Mouse (Mus musculus) heart, embryonic 15.5 days (tissue): ENCODE measurements around the gene Psmb11. TPM values are rescaled to one million over a fixed set of nuclear protein-coding genes. Genes with fewer than 3 reads are reported as not detected.

Experiments used
- ATAC-seq: fragments of 200-750 bp; cut with Nextera tagmentation; replicated peaks from 2 replicates; pipeline ENCODE4 v1.8.0; 2017; ENCODE audit warnings: low read depth, moderate TSS enrichment; ENCODE audit not compliant: insufficient number of reproducible peaks, insufficient read depth, low FRiP score
- H3K27ac ChIP-seq: fragments of 300-500 bp; sonication (generic); 2 replicates; pipeline ENCODE4 v1.5.1; 2015; ENCODE audit warnings: mild to moderate bottlenecking, inconsistent platforms
- H3K27me3 ChIP-seq: fragments of 300-500 bp; sonication (generic); 2 replicates; pipeline ENCODE4 v1.6.1; 2015; ENCODE audit warnings: inconsistent platforms
- H3K36me3 ChIP-seq: fragments of 300-500 bp; sonication (generic); 2 replicates; pipeline ENCODE4 v1.6.1; 2015; ENCODE audit warnings: mild to moderate bottlenecking, inconsistent platforms
- H3K4me1 ChIP-seq: fragments of 300-500 bp; sonication (generic); replicated peaks from 2 replicates; pipeline ENCODE4 v1.6.1; 2015; ENCODE audit warnings: inconsistent platforms
- H3K4me2 ChIP-seq: fragments of 300-500 bp; sonication (generic); 2 replicates; pipeline ENCODE4 v1.6.1; 2015; ENCODE audit warnings: inconsistent platforms, mild to moderate bottlenecking, moderate library complexity
- H3K4me3 ChIP-seq: fragments of 300-500 bp; sonication (generic); 2 replicates; pipeline ENCODE4 v1.5.1; 2015; ENCODE audit warnings: mild to moderate bottlenecking, inconsistent platforms
- H3K9ac ChIP-seq: fragments of 300-500 bp; sonication (generic); 2 replicates; pipeline ENCODE4 v1.6.1; 2015; ENCODE audit warnings: mild to moderate bottlenecking, inconsistent platforms
- H3K9me3 ChIP-seq: fragments of 300-500 bp; sonication (generic); replicated peaks from 2 replicates; pipeline ENCODE4 v1.6.1; 2016; ENCODE audit warnings: inconsistent platforms
- WGBS: fragments of 180-500 bp; shearing (Covaris S2); methylation state at CpG from one replicate; pipeline ENCODE4 v1.1.7; 2015; ENCODE audit warnings: mixed read lengths; 5-methylcytosine and 5-hydroxymethylcytosine counted together
- polyA plus RNA-seq: library from polyadenylated mRNA; unstranded; fragments of >200 nt; fragmentation: Nextera tagmentation; extraction: Ambion mirVana; gene quantifications from 2 replicates; pipeline ENCODE4 v1.2.1, GENCODE M21; 2015

Psmb11 gene
- polyA plus RNA-seq = 1.7 and 17.6 TPM in 2 replicates

DNA sequence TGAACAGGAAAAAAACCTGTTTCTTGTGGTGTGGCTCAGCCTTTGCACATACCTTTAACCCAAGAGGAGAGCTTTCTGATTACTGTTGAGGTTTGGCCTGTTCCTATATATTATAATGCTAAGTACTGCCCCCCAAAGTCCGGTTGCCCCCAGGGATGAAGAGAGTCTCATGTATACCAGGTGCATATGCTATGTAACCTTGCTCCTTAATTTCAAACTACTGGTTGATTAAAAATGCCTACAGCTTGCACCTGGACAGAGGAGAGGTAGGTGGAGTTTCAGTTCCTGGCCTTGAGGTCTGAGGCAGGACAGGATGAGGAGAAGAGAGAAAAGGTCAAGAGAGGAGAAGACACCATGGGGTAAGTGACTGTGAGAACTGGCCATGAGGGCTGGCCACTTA is at the start of gene Psmb11:
Psmb11 (plus strand) TSS at position 301 of the 400 bp plus-strand sequence.
- no peak within 1 kb of the TSS for H3K4me2 ChIP-seq
- H3K9ac ChIP-seq = no peak within 1 kb of the TSS
- no peaks in the 10 kb centered on the region for H3K9me3 ChIP-seq
- peaks cover 2% of the 10 kb centered on the region; the same call in 1 of the 2 replicates for H3K36me3 ChIP-seq
- no peaks in the 10 kb centered on the region for H3K27me3 ChIP-seq
- no peak for ATAC-seq
- peaks cover 7% of the 10 kb centered on the region; the same call in 1 of the 2 replicates for H3K4me1 ChIP-seq
- 89% methylated on average over 1 of the region's 1 CpGs for WGBS
- no peak within 1 kb of the TSS for H3K4me3 ChIP-seq
- H3K27ac ChIP-seq = no peak within 1 kb of the TSS

DNA sequence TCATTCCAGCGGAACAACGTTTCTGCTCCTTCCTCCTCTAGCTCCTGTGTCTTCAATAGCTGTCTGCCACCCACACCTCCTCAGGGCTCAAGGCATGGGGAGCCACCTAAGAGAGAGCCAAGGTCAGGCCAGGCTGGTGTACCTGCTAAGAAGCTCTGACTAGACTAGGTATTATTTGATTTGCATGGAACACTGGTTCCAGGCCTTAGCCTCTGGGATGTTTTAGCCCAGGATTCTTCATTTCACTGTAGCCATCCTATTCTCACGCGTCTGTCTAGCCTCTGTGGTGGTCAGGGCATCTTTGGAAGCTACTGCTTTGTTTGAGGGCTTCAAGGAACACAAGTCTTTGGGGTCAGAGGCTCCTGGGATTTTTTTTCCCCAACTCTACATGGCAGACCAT is 49.1 kb upstream of the Psmb11 start:
- no peak for ATAC-seq
- Histone ChIP-seq H3K4me1 (peaks cover 59% of the 10 kb centered on the region), H3K9ac (no peak overlapping the region), H3K36me3 (peaks cover 37% of the 10 kb centered on the region), H3K27me3 (no peaks in the 10 kb centered on the region), H3K9me3 (no peaks in the 10 kb centered on the region), H3K27ac (peak overlapping the region; percentile 93), H3K4me2 (peak overlapping the region; percentile 84), H3K4me3 (no peak overlapping the region)
- 51% methylated on average over 4 of the region's 4 CpGs for WGBS

DNA sequence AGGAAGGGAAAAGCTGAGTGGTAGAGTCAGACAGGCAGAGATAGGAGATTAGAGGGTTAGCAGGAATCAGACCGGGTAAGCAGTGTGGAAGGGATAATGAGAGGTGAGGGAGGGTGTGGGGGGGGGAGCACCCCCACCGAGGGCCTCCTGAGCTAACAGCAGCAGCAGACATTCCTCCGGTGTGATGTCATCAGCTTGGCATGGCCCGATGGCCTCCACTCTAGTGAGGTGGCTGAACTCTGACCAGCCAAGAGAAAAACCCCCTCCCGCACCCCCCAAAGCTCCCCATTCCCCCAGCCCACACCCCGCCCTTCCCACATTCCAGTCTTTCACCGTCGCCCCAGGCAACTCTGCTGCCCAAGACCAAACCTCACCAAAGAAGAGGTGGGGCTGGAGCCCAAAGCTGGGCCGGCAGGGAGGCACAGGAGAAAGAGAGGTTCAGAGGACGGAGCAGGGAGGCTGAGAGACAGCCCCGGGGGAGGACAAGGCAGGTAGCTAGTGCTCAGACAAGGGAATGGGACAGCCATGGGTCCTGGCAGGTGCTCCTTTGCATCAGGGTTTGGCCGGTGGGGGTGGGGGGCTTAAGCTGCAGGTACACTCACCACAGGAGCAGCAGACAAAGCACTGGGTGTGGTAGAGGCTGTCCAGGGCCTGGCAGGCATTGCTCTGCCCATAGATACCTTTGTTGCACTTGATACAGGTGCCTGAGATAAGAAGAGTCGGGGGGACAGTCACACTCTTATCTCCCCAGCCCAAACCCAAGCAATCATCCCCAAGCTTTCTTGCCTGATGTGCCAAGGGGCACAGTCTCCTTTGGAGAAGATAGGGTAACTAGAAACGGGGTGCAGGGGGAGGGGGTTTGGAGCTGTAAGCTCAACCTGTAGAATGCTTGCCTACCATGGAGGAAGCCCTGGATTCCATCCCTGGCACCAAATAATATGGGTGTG is 48.2 kb upstream of the Psmb11 start:
- 6% methylated on average over 14 of the region's 14 CpGs for WGBS
- Histone ChIP-seq H3K9ac (peak overlapping the region; percentile 93), H3K4me1 (peaks cover 59% of the 10 kb centered on the region), H3K27me3 (no peaks in the 10 kb centered on the region), H3K9me3 (no peaks in the 10 kb centered on the region), H3K4me2 (peak overlapping the region; percentile 84), H3K4me3 (peak overlapping the region; percentile 81), H3K36me3 (peaks cover 28% of the 10 kb centered on the region), H3K27ac (peak overlapping the region; percentile 93)
- ATAC-seq = peak; percentile 58

DNA sequence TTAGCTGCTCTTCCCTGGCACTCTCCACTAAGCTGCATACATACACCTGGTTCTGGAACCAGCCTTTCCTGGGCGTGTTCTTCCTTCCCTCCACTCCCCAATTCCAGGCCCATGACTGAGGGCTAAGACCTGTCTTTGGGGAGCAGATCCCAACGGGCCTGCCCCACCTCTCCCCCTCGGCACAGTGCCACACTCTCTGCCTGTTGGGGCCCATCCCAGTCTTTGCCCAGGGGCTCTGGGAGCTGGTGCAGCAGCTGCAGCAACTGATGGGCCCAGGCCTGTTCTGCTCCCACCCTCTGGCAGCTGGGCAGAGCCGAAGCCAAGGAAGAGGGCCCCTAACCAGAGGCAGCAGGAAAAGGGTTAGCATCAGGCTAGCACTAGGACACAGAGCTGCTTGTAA is 47.0 kb upstream of the Psmb11 start:
- H3K4me1 ChIP-seq = peaks cover 60% of the 10 kb centered on the region
- H3K27ac ChIP-seq = peak overlapping the region; percentile 93
- no peak for ATAC-seq
- H3K4me2 ChIP-seq = peak overlapping the region; percentile 84
- H3K9me3 ChIP-seq = no peaks in the 10 kb centered on the region
- peaks cover 18% of the 10 kb centered on the region for H3K36me3 ChIP-seq
- H3K9ac ChIP-seq = peak overlapping the region; percentile 93
- WGBS = 8% methylated on average over 4 of the region's 4 CpGs
- no peaks in the 10 kb centered on the region for H3K27me3 ChIP-seq
- peak overlapping the region; percentile 81 for H3K4me3 ChIP-seq

DNA sequence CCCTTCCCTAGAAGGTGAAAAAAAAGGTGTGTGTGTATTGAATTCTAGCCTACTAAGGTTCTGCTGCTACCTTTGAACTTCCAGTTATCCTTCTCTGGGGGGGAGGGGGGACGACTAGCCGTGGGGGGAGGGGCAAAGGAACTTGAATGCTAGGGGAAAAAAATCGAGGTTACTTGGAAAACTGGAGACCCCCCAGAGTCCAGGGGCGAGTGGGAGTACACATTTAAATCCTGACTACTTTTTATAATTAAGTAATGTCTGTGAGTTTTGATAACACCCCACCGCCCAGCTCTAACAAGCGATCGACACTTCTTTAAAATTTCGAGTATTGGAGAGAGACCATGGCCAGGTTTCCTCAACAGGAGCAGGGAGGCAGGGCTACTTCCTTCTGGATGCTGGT is 46.2 kb upstream of the Psmb11 start:
- H3K9ac ChIP-seq = peak overlapping the region; percentile 93
- peak overlapping the region; percentile 93 for H3K27ac ChIP-seq
- peaks cover 52% of the 10 kb centered on the region for H3K4me1 ChIP-seq
- H3K9me3 ChIP-seq = no peaks in the 10 kb centered on the region
- H3K36me3 ChIP-seq = peaks cover 15% of the 10 kb centered on the region
- H3K27me3 ChIP-seq = no peaks in the 10 kb centered on the region
- WGBS = 7% methylated on average over 8 of the region's 8 CpGs
- H3K4me3 ChIP-seq = peak overlapping the region; percentile 81
- peak overlapping the region; percentile 84 for H3K4me2 ChIP-seq
- ATAC-seq = no peak

DNA sequence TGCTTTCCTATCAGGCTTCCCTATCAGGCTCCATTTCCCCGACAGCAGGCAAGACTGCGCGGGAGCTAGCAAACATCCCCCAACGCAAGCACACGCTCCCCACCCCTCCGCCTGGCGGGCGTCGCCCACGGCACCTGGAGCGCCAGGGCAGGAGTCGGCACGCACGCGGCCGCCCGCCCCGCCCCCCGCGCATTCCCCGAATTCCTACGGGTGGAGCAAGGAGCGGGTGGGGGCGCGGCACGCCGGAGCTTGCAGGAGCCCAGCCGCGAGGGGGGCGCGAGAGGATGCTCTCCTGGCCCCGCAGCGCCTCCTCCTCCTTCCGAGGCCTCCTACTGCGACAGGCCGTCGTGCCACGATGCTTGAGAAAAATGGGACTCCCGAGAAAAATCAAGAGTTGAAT is 45.6 kb upstream of the Psmb11 start:
- peak overlapping the region; percentile 93 for H3K27ac ChIP-seq
- peak; percentile 47; the same call in 1 of the 2 replicates for ATAC-seq
- H3K4me1 ChIP-seq = peaks cover 48% of the 10 kb centered on the region
- H3K9ac ChIP-seq = peak overlapping the region; percentile 93
- under 1% methylated on average over 39 of the region's 39 CpGs for WGBS
- peak overlapping the region; percentile 81 for H3K4me3 ChIP-seq
- H3K27me3 ChIP-seq = no peaks in the 10 kb centered on the region
- peaks cover 11% of the 10 kb centered on the region for H3K36me3 ChIP-seq
- H3K9me3 ChIP-seq = no peaks in the 10 kb centered on the region
- peak overlapping the region; percentile 84 for H3K4me2 ChIP-seq

DNA sequence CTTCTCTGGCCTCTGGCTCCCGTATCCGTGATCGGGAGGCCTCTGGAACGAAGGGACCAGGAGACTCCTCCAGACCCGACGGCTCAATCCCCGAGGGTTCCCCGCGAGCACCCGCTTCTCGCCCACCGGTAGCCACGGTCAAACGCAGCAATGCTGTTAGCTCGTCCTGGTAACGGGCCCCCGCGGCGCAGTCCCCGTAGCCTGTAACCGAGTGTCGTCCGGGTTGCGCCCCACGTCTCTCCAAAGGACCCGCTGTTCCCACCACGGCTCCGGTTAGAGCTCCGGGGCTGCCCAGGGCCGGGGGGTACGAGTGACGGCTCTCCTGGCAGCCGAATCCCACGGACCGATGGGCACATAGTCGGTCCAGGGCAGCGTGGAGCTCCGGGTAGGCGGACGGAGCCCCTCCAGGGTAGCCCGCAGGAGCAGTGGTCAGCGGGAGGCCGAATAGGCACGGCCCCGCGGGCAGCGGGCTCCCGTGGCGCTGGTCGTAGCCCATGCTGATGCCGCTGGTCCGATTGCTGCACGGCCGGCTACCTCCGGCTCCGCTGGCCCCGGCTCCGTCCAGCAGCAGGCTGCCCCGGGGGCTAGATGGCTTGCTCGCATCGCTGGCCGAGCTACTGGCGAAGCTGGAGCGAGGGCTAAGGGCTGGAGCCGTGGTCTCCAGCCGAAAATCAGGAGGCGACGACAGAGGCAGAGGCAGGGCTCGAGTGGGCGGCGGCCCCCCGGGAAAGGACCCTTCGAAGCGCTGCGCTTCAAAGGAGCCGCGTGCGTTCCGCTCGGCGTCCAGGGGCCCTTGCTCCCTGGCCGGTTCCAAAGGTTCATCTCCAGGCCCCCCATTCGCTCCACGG is 44.8 kb upstream of the Psmb11 start:
- Histone ChIP-seq H3K27me3 (no peaks in the 10 kb centered on the region), H3K36me3 (peaks cover 6% of the 10 kb centered on the region), H3K4me1 (peaks cover 46% of the 10 kb centered on the region), H3K4me3 (peak overlapping the region; percentile 81), H3K9ac (peak overlapping the region; percentile 93), H3K9me3 (no peaks in the 10 kb centered on the region), H3K27ac (peak overlapping the region; percentile 93), H3K4me2 (peak overlapping the region; percentile 84)
- no peak for ATAC-seq
- under 1% methylated on average over 84 of the region's 84 CpGs for WGBS

DNA sequence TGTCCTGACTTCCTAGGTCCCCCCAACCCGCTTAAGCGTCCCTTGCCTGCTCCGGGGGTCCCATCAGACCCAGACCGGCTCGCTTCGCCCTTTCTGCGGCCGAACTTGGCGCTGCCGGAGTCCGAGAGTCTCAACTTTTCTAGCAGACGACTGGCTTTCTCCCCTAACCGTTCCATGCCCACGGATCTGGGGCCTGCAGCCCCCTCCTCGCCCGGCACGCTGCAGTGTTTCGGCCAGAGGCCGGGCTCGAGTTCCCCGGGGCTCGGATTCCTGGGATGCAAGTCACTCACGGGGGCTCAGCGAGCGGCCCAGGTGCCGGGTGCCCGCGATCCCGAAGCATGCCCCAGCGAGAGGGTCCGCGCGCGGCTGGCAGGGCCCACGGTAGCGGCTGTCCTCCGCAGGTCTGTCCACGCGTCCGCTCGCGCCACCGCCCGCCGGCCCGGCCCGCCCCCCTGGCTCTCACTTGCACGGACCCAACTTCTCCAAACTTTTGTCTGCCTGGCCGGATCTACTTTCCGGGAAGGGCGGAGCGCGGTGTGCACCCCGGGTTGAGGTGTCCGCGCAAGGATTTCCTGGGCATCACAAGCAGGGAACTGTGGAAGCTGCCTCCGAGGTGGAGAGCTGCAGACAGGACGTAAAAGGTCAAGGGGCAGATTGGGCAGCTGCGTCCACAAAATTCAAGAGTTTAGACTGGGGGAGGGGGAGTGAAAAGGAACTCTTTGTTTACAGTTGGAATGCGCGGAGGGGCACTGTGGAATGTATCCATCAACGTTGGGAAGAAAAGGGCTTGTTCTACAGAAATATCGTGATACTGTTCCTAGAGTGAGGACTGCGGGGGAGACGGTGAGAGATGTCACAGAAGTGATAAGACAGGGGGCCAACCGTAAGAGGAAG is 43.9 kb upstream of the Psmb11 start, which contains the start of gene Ajuba:
Ajuba (minus strand) TSS at position 470 of the 894 bp plus-strand sequence.
- Histone ChIP-seq H3K9ac (peak within 1 kb of the TSS; percentile 93), H3K4me3 (peak within 1 kb of the TSS; percentile 81), H3K27me3 (no peaks in the 10 kb centered on the region), H3K4me2 (peak within 1 kb of the TSS; percentile 84), H3K4me1 (peaks cover 37% of the 10 kb centered on the region), H3K36me3 (no peaks in the 10 kb centered on the region), H3K27ac (peak within 1 kb of the TSS; percentile 93), H3K9me3 (no peaks in the 10 kb centered on the region)
- WGBS = under 1% methylated on average over 66 of the region's 66 CpGs
- peak; percentile 67 for ATAC-seq

DNA sequence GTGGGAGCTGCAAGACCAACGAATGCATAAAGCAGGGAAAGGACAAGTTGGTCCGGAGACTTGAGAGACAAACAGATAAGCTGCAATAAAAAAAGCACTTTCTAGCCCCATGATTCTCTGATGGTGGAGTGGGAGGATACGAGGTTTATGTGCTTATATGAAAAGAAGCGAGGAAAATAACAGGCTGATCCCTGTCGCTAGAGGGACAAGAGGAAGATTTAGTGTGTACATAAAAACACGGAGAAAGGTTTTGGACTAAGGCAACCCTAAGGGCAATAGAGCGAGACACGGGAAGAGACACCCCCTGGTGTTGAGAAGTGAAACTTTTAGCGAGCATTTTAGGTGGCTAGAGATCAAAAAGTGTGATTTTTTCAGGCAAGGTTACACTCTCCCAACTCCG is 43.2 kb upstream of the Psmb11 start:
- under 1% methylated on average over 10 of the region's 10 CpGs for WGBS
- no peak for ATAC-seq

DNA sequence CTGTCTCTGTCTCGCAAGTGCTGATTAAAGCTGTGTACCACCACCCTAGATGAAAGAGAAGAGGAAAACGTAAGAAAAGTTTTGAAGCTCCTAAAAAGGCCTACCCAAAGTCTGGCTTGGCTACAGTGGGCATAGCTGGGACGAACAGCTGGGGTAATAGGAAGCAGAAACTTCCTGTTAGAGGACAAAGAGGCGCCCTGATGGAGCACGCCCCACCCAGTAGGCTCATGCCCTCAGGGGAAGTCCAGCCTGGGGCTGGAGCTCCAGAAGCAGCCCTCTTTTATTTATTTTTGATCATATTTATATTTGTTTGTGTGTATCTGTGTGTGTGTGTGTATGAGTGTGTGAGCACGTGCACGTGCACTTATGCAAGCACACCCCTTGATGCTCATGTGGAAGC is 41.6 kb upstream of the Psmb11 start:
- H3K4me3 ChIP-seq = no peak overlapping the region
- 0 out of 2 replicates have a peak, but pooled peaks cover 3% of the 10 kb centered on the region for H3K36me3 ChIP-seq
- no peaks in the 10 kb centered on the region for H3K9me3 ChIP-seq
- ATAC-seq = no peak
- H3K9ac ChIP-seq = no peak overlapping the region
- H3K27me3 ChIP-seq = no peaks in the 10 kb centered on the region
- WGBS = 67% methylated on average over 7 of the region's 7 CpGs
- H3K4me1 ChIP-seq = peaks cover 14% of the 10 kb centered on the region
- no peak overlapping the region for H3K4me2 ChIP-seq
- H3K27ac ChIP-seq = no peak overlapping the region

More for the DNA sequence above, 43.2 kb upstream of the Psmb11 start:
- Histone ChIP-seq H3K4me3 (peak overlapping the region; percentile 81), H3K36me3 (0 out of 2 replicates have a peak, but pooled peaks cover 1% of the 10 kb centered on the region), H3K27ac (peak overlapping the region; percentile 93), H3K27me3 (no peaks in the 10 kb centered on the region), H3K4me2 (peak overlapping the region; percentile 84), H3K9me3 (no peaks in the 10 kb centered on the region), H3K9ac (peak overlapping the region; percentile 93), H3K4me1 (peaks cover 30% of the 10 kb centered on the region)
